Mouse (Mus musculus) adrenal gland, postnatal 25 days (tissue): ENCODE data around the gene Txndc8. TPM values are rescaled to one million over a fixed set of nuclear protein-coding genes. Genes with fewer than 3 reads are reported as not detected.

Source experiments
- DNase-seq: peaks from one replicate; pipeline ENCODE4 v3.0.0; 2021; ENCODE audit warnings: mixed read lengths
- long read RNA-seq: library from polyadenylated mRNA; stranded (forward); transcript quantifications from one replicate; pipeline ENCODE4 v2.0.0, GENCODE M21; 2021
- total RNA-seq: library from RNA; stranded (reverse); gene quantifications from 2 replicates; pipeline ENCODE4 v1.2.3, GENCODE M21; 2021

Gene Txndc8
- not detected in 2 replicates for total RNA-seq
- long read RNA-seq, result 0 reads

- no peak for DNase-seq
Observed at GRCm38 (mm10) chr4:58009024-58009423, at the start of gene Txndc8. TSS of gene Txndc8 (minus strand) at chr4:58009124.

GRCm38 (mm10) chr4:58055653-58056052 lies 46.7 kb upstream of the Txndc8 start:
- DNase-seq, result no peak

GRCm38 (mm10) chr4:58054441-58054840 lies 45.5 kb upstream of the Txndc8 start:
- no peak for DNase-seq

GRCm38 (mm10) chr4:58050746-58051145 lies 41.8 kb upstream of the Txndc8 start:
- no peak for DNase-seq

GRCm38 (mm10) chr4:58050276-58050675 lies 41.4 kb upstream of the Txndc8 start:
- no peak for DNase-seq

GRCm38 (mm10) chr4:58044833-58045232 lies 35.9 kb upstream of the Txndc8 start:
- DNase-seq, result no peak

- no peak for DNase-seq
Observed at GRCm38 (mm10) chr4:58044356-58044755, 35.4 kb upstream of the Txndc8 start.

GRCm38 (mm10) chr4:58040093-58040492 lies 31.2 kb upstream of the Txndc8 start:
- DNase-seq, result no peak

GRCm38 (mm10) chr4:58037096-58037705 lies 28.3 kb upstream of the Txndc8 start:
- no peak for DNase-seq

GRCm38 (mm10) chr4:58034663-58035062 lies 25.7 kb upstream of the Txndc8 start:
- no peak for DNase-seq

GRCm38 (mm10) chr4:58032714-58033113 lies 23.8 kb upstream of the Txndc8 start:
- DNase-seq, result no peak

GRCm38 (mm10) chr4:58003501-58003900 lies 5.4 kb downstream of the Txndc8 start:
- no peak for DNase-seq

GRCm38 (mm10) chr4:57991425-57991824 lies 17.5 kb downstream of the Txndc8 start:
- no peak for DNase-seq

- DNase-seq, result no peak
Observed at GRCm38 (mm10) chr4:57974400-57975117, 34.4 kb downstream of the Txndc8 start.

- no peak for DNase-seq
Observed at GRCm38 (mm10) chr4:57973592-57974268, 35.2 kb downstream of the Txndc8 start.

- DNase-seq, result no peak
Observed at GRCm38 (mm10) chr4:57970285-57970684, 38.6 kb downstream of the Txndc8 start.

- DNase-seq, result no peak
Observed at GRCm38 (mm10) chr4:57967195-57967594, 41.7 kb downstream of the Txndc8 start.

- DNase-seq, result no peak
Observed at GRCm38 (mm10) chr4:57965516-57965915, 43.4 kb downstream of the Txndc8 start.

GRCm38 (mm10) chr4:57964143-57964542 lies 44.8 kb downstream of the Txndc8 start:
- no peak for DNase-seq

GRCm38 (mm10) chr4:57959056-57959455 lies 49.9 kb downstream of the Txndc8 start:
- DNase-seq, result no peak

- DNase-seq, result no peak
Observed at GRCm38 (mm10) chr4:57958098-57958497, 50.8 kb downstream of the Txndc8 start.

- DNase-seq, result no peak
Observed at GRCm38 (mm10) chr4:57957200-57958085, 51.5 kb downstream of the Txndc8 start.
